Mouse (Mus musculus) 416B (cell line): ENCODE measurements around the gene Mospd3.
A peak's percentile ranks its signal among the peaks of the same experiment; 100 is the strongest.

Experiments used
- DNase-seq: peaks from one replicate; pipeline ENCODE4 v3.0.0; 2011; ENCODE audit warnings: low read depth

The Mospd3 gene

DNA sequence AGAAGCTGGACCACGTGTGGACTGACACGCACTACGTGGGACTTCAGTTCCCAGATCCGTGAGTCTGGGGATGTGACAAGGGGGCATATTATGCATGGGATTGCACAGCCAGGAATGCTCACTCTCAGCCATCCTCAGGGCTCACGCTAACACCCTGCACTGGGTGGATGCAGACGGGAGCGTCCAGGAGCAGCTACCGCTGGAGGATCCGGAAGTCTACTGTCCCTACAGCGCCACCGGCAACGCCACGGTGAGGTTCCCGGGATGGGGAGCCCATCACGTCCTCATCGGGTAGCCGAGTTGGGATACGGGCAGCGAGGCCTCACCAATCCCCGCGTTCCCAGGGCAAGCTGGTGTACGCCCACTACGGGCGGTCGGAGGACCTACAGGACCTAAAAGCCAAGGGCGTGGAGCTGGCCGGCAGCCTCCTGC, 26.4 kb downstream of the Mospd3 start:
- no peak for DNase-seq

DNA sequence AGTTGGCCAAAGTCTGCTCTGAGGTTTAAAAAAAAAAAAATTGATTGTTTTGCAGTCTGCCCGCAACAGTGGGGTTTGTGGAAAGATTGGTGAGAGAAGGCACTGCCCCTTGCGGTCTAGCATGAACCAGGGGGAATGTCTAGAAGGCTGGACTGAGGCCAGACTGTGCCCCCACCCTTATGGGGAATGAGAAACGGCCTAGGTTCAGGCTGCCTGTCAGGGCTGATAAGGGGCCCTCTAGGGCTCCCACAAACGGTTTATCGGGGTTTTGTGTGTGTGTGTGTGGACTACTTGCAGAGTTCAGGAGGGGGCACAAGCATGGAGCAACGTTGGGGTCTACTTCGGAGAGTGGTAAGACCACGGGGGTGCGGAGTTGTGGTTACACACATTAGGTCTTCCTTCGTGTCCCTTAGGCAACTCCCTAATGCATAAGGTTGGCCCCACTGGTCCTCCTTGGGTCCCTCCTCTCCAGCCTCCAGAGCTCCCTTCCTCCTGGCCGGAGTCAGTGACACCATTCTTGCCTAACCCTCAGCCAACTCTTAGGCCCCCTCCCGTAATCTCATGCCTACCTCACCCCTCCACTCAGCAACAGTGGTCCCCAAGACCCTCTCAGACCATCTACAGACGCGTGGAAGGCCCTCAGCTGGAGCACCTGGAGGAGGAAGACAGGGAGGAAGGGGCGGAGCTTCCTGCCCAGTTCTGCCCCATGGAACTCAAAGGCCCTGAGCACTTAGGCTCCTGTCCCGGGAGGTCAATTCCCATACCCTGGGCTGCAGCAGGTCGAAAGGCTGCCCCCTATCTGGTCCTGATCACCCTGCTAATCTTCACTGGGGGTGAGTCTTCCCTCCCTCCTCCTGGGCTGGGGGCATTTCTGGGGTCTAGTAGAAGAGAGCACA, 29.9 kb downstream of the Mospd3 start:
- DNase-seq, result peak; percentile 97

DNA sequence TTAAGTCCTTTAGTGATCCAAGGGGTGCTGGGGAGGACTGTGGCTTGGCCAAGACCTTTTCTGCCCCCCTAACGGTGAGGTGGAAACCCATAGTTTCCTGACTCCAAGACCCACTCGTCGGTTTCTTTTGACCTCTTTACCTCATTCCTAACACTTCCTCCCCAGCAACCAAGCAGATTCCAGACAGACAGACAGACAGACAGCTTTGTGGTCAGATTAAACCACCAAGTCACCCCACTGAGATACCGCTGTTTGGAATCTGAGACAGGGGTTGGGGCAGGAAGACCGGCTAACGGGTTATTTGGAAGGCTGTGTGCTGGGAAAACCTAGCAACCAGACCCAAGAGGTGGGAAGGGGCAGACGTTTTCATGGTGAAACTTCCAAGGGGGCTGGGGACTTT, 30.7 kb downstream of the Mospd3 start:
- DNase-seq, result peak; percentile 89

DNA sequence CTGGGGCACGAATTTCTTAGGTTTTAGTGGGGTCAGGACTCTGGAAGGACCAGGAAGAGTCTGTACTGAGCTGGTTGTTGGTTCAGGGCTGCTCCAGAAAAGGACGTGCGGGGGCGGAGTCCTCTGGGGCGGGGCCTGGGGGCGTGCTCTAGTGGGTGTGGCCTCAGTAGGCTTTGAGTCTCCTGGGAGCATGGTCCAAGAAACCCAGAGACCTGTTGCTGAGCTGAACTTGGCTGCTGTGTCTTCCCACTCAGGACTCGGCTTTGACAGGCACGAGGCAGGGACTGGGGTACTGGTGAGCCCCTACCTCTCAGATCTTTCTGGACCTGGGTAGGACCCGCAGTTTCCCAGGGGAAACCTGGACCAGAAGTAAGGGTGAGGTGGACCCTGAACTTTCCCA, 31.2 kb downstream of the Mospd3 start, which contains the start of gene Tfr2:
Gene Tfr2 (plus strand): TSS at position 176 of the 400 bp plus-strand sequence.
- peak; percentile 92 for DNase-seq

DNA sequence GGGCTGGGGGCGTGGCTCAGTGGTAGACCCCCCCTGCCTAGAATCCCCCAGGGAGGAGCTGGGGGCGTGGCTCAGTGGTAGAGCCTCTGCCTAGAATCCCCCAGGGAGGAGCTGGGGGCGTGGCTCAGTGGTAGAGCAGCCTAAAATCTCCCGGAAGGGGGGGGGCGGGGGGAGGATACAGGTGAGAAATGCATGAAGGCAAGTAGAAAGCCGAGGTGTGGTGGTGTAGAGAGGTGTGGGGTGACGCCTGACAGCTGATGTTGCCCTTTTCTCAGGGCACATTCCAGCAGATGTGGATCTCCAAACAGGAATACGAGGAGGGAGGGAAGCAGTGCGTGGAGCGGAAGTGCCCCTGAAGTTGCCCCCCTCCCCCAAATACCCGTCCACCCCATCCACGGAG, 31.8 kb downstream of the Mospd3 start:
- no peak for DNase-seq

DNA sequence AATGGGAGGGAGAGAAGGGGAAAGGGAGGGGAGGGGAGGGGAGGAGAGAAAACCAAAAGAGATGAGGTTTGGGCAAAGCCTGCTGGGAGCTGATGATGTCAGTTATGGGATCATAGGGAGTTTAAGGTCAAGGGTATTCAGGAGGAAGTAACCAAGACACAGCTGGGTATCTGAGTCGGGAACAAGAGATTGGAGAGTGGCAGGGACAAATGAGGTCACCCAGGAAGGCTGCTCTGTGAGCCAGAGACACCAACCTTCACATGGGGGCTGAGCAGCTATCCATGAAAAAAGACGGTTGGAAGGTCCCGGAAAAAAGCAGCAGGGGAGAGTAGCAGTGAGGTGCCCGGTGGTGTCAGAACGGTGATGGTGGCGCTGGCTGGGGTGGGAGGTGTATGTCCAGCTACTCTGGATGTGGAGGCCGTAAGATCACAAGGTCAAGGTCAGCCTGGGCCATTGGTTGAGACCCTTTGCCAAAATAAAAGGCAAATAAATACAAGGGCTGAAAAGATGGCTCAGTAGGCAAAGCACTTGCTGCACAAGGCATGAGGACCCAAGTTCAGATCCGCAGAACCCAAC, 32.5 kb downstream of the Mospd3 start:
- no peak for DNase-seq

DNA sequence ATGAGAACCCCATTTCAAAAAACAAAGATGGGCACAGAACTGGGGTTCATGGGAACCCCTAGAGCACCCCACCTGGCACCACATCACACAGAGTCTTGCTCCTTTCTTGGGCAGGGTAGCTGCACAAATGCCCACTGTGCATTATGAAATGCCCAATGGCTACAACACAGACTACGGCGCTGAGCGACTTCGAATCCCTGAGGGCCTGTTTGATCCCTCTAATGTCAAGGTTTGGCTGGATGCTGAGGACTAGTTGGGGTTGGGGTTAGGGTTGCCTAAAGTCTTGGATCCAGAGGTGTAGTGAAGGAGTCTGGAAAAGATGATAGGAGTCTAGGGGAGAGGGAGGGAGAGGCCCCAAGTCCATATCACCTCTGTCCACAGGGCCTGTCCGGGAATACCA, 34.4 kb downstream of the Mospd3 start:
- DNase-seq, result no peak

DNA sequence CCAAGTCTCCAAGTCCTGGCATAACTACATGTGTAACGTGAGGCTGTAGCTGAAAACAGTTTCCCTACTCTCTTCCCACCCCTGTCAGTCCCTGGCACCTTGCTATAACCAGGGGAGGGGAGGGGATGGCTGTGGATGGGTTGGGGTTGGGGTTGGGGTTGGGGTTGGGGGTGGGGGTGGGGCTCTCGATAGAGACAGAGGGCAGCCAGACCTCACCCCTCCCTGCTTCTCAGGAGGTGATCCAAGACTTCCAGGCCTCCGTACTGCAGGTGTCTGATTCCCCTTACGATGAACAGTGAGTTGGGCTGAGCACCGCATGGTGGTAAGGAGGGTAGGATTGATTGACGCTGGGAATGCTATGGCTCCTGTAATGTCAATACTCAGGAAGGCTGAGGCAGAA, 35.1 kb downstream of the Mospd3 start:
- DNase-seq, result no peak

DNA sequence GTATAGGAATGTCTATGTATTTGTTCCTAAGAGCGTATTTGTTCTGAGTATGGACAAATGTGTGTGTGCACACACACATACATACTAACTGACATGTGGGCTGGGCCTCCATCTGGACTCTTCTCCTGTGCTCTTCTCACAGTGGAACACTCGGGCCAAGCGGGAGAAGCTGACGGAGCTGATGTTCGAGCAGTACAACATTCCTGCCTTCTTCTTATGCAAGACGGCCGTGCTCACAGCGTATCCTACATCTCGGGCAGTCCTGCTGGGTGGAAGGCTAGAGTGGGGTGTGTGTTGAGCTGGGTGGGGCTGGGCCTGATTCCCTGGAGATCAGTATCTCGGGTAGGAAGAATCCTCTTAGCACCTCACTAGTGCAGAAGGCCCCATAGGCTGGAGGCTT, 37.9 kb downstream of the Mospd3 start:
- DNase-seq, result no peak

DNA sequence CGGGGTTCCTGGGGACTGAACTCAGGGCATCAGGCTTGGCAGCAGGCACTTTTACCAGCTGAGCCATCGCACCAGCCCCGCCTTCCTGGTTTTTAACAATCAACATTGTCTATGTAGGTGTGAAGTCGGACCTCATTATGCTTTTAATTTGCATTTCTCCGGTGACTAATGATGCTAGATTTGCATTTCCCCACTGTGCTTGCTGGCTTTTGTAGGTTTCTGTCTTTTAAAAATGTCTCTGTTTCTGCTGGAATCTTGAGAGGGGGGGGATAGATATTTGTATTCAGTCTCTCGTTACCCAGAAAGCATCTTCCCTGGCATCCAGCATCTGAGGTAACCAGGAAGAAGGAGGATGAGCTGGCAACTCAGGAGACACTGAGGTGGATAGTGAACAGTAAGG, 39.3 kb downstream of the Mospd3 start:
- DNase-seq, result no peak

DNA sequence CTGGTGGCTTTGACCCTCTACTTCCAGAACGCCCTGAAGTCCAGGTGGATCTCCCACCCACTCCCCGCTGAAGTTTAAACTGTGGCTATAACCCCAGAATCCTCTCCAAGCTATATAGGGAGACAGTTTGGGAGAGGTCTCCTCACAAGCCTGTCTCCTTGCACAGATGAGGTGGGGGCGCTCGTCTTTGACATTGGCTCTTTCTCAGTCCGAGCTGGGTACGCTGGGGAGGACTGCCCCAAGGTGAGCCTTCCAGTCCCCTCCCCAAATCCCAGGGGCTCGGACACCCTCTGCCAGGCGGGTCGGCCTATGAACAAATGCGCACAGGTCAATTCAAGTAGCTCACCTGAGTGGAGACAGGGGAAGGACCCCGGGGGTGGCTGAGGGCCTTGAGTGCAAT, 47.0 kb downstream of the Mospd3 start:
- no peak for DNase-seq

DNA sequence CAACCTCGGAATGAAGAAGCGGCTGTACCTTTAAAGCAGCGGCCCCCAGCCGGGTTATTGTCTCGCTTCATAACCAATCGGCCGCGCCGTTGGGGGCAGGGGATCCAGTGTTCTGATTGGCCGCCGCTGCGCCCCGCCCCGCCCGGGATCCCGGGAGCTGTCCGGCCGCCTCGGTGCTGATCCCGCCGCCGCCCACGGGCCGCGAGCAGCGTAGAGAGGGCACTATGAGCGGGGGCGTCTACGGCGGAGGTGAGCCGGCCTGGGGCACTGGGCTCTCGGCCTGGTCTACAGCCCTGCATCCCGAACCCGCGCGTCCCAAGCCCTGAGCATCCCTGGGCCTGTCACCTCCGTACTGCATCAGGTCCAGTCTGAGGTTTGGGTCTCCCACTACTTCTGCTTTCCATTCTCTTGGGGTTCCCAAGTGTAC, 47.4 kb downstream of the Mospd3 start, which contains the start of gene Actl6b:
Gene Actl6b (plus strand): TSS at position 107 of the 427 bp plus-strand sequence.
- DNase-seq, result no peak

DNA sequence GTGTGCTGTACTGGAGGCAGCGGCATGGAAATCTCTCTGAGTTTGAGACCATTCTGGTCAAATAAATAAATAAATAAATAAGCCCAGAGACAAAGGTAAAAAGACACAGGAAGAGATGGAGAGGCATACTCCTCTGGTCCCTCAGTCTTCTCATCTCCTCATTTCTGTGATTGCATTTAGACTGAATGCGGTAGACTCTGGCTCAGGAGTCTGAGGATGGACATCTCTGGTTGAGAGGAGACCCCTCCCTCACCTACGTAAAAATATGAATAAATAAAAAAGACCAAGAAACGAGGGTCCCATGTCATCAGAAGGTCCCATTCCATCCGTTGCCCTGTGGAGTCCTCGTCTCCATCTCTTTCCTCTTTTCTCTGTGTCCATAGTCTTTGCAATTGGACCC, 47.9 kb downstream of the Mospd3 start:
- no peak for DNase-seq

DNA sequence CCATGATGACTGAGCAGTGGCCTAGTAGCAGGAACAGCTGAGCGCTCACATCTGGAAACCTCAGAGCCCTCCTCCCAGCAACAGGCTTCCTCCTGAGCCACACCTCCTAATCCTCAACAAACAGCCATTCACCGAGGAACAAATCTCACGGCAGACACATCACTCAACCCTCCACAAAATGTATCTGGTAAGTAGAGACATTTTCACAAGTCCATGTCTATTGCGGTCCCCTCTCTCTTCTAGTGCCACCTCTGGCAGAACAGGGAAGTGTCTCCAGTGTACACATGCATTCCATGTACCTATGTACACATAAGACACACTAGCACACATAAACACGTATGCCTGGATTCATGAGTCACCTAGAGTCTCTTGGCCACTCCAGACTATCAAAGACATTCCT, 49.7 kb downstream of the Mospd3 start:
- peak; percentile 47 for DNase-seq

DNA sequence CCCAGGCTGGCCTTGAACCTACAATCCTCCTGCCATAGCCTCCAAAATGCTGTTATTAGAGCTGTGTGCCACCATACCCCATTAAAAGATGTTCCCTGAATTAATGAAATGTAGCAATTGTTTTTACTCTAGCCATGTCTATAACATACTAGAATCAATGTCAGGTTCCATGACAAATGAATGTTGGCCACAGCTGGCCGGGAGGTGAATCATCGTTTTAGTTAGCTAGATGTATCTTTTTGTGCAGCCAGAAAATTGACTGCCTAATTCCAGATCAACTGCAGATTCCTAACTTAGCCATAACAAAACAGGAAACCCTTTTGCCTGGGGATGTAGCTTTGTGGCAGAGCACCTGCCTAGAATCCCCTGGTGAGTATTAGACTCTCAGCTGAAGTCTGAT, 51.0 kb downstream of the Mospd3 start:
- no peak for DNase-seq
